Mouse (Mus musculus) E14TG2a.4 (cell line): Measurements from ENCODE around the gene Wiz.

ENCODE experiments used
- CTCF ChIP-seq: conservative IDR thresholded peaks from 2 replicates; pipeline ENCODE4 v1.5.1; 2014; ENCODE audit warnings: low read length
- NANOG ChIP-seq: IDR thresholded peaks from 2 replicates; pipeline ENCODE4 v1.6.1; 2014; ENCODE audit warnings: borderline replicate concordance, low read length, mixed read lengths
- POU5F1 ChIP-seq: IDR thresholded peaks from 2 replicates; pipeline ENCODE4 v1.6.1; 2014; ENCODE audit warnings: low read length, borderline replicate concordance

DNA sequence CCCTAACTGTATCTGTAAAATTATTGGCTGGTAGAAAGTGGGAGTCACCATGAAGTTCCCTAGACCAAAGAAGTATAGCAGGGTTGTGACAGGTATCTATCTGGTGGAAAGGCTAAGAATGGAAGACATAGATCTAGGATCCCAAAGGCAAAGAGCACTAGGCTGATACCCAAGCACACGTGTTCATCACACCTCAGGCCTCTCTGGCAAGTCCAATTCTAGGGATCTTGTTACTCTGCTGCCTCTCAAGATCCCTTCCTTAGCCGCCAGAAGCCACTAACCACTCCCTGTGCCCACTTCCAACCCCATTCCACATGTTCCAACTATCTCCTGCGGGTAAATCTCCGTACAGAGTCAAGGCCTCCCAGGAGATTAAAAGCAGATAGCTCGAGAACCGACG, 69.3 kb downstream of the Wiz start:
- TF ChIP-seq CTCF: no peak
- no peak for TF ChIP-seq POU5F1
- TF ChIP-seq NANOG: no peak
